Mouse (Mus musculus) olfactory bulb, adult 2 months (tissue): Measurements from ENCODE around the gene Tm4sf1.

Experiments
- CTCF ChIP-seq: fragments of 200-500 bp; IDR thresholded peaks from 2 replicates; pipeline ENCODE4 v1.5.1; 2012; ENCODE audit warnings: low read depth, mild to moderate bottlenecking, low read length, moderate library complexity; ENCODE audit not compliant: insufficient read depth
- POLR2A ChIP-seq: fragments of 200-500 bp; IDR thresholded peaks from 2 replicates; pipeline ENCODE4 v1.6.1; 2012; ENCODE audit warnings: mild to moderate bottlenecking, low read depth, low read length, moderate library complexity; ENCODE audit not compliant: insufficient read depth

- TF ChIP-seq CTCF (no peak), POLR2A (no peak)
Observed at GRCm38 (mm10) chr3:57268994-57269393, 32.8 kb downstream of the Tm4sf1 start.
